Mouse (Mus musculus): ENCODE results near the gene E430018J23Rik.
"Not testable (repeated sequence)": the region's sequence is repeated elsewhere in the genome, so short reads cannot be mapped to it uniquely, and the experiment has no call there.

DNA sequence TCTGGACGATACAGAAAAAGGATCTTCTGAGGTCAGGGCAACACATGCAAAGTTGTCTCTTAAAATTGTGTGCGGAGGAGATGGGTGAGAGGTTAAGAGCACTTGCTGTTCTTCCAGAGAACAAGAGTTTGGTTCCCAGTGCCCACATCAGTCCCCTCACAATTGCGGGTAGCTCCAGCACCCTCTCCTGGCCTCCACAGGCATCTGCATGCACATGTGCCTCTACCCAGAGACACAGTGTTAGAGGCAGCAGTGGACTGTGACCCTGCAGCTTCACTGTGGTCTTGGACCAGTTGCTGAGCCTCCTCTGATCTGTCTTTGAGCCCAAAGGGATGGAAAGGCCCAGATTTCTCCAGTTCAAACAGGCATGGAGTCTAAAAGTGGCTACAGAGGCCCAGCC is 21.6 kb downstream of the E430018J23Rik start:
- not testable (repeated sequence) for TF ChIP-seq CTCF (IDR thresholded peaks at IDR 0.05; ENCODE audit: low read depth, low read length); GATA1 (IDR thresholded peaks at IDR 0.05; ENCODE audit: borderline replicate concordance, low read length)

All from G1E (cell line).